In the genomic region with DNA sequence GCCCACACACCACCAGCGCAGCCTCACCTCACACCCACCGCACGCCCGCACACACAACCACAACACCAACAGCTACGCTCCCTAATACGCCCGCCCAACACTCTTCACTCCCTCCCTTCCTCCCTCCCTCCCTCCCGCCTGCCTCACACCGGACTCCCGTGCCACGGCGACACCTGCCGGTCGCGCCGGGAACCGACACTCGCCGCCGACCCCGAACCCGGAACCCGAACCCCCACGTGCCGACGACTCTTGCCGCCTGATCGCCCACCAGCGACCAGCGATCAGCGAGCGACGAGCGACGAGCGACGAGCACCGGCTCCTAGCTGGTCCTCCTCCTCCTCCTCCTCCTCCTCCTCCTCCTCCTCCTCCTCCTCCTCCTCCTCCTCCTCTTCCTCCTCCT, we compare ENCODE assay signal across 8 mouse cellular contexts. TPM values are rescaled to one million over a fixed set of nuclear protein-coding genes. Genes with fewer than 3 reads are reported as not detected.
A peak's percentile ranks its signal among the peaks of the same experiment; 100 is the strongest.
DNase-seq lines count a peak whose midpoint lies in the region; ATAC-seq lines count a peak whose summit lies in the region.
"Not testable (repeated sequence)": the region's sequence is repeated elsewhere in the genome, so short reads cannot be mapped to it uniquely, and the experiment has no call there.

No protein-coding gene starts in this region.

- not testable (repeated sequence) for H3K27me3 ChIP-seq in limb, embryonic 13.5 days; midbrain, embryonic 10.5 days (ENCODE audit: low read depth, poor library complexity, severe bottlenecking)

- peak; percentile 98 for DNase-seq in cerebellum, adult 9-10 months
- peak; percentile 96 to 98 for DNase-seq in frontal cortex, postnatal 36 days (ENCODE audit: low spot score in 2 of 2)
- DNase-seq in heart, postnatal 4 days: peak; percentile 84
- DNase-seq in layer of hippocampus, adult 18-20 months (ENCODE audit: low spot score in 2 of 2): peak; percentile 89 to 99
- DNase-seq in midbrain, embryonic 10.5 days (ENCODE audit: low spot score): not testable (repeated sequence)
- DNase-seq in right cerebral cortex, postnatal 25 days: peak; percentile 78
- DNase-seq in thymus, postnatal 4 days: peak; percentile 67

- H3K9me3 ChIP-seq in limb, embryonic 13.5 days; midbrain, embryonic 10.5 days (replicated peaks): not testable (repeated sequence)

- not testable (repeated sequence) for H3K27ac ChIP-seq in limb, embryonic 13.5 days; midbrain, embryonic 10.5 days (replicated peaks)

- H3K4me1 ChIP-seq in limb, embryonic 13.5 days; midbrain, embryonic 10.5 days: not testable (repeated sequence)

- WGBS in limb, embryonic 13.5 days: 2% methylated on average over 20 of the region's 38 CpGs
- WGBS in midbrain, embryonic 10.5 days: 7% methylated on average over 20 of the region's 38 CpGs

- H3K36me3 ChIP-seq in limb, embryonic 13.5 days; midbrain, embryonic 10.5 days: not testable (repeated sequence)

- peak overlapping the region; percentile 28 for H3K4me3 ChIP-seq in limb, embryonic 13.5 days
- peak overlapping the region; percentile 42 for H3K4me3 ChIP-seq in midbrain, embryonic 10.5 days

- not testable (repeated sequence) for H3K9ac ChIP-seq in limb, embryonic 13.5 days

- ATAC-seq in limb, embryonic 13.5 days (ENCODE audit: low FRiP score, low read depth): not testable (repeated sequence)

- H3K4me2 ChIP-seq in limb, embryonic 13.5 days (replicated peaks): peak overlapping the region; percentile 49

RNA-seq across cellular contexts. Expression of gene Pdia4, which starts 55.4 kb away (rescaled TPM):
- total RNA-seq in heart, postnatal 4 days (2021): 10 to 100 TPM; 65.1 to 69.8 TPM
- 10 to 100 TPM; 73.1 to 74.2 TPM for total RNA-seq in layer of hippocampus, adult 18-20 months (2021)
- 282 and 324 TPM in 2 replicates for polyA plus RNA-seq in limb, embryonic 13.5 days (2015; fragmentation: Nextera tagmentation; extraction: Ambion mirVana)
- 283 and 312 TPM in 2 replicates for polyA plus RNA-seq in midbrain, embryonic 10.5 days (2016; fragmentation: Nextera tagmentation; extraction: Ambion mirVana)
